Mouse (Mus musculus): ENCODE results near the gene Nedd9.
"Not testable (repeated sequence)": the region's sequence is repeated elsewhere in the genome, so short reads cannot be mapped to it uniquely, and the experiment has no call there.

Nedd9 gene

DNA sequence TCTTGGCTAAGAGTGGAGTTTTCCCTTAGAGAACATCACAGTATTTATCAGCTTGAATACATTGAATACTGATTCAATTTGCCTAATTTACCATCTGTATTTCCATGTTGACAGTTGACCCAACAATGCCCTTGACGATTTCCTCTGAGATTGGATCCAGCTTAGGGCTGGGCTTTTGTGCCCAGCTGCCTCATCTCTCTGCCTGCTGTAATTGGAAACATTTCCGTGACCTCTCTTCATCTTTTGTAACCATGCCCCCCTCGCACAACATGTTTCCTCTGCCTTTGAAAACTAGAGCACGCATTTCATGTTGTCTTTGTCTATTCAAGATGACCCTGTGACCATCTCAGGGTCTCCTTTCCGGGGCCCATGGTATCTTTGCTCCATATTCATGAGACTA lies 188.2 kb downstream of the Nedd9 start:
- DNase-seq (ENCODE audit: low spot score in 2 of 2), result no peak

DNA sequence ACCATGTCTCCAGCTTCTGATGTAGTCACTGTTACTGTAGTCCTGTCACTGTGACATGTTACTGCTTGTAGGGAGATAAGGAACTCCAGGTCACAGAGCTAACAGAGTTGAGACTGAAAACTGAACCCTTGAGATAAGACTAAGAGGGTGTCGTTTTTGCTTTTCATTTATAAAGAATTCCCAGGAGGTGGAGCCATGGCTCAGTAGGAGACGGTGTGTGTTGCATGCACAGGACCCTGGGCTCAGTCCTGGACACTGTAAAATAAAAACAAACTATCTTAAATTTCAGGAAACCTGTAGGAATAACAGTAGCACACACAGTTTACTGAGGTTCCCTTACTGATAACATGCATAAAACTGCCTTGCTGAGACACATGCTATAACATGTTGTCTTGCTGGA lies 188.6 kb downstream of the Nedd9 start:
- no peak for DNase-seq (ENCODE audit: low spot score in 2 of 2)

DNA sequence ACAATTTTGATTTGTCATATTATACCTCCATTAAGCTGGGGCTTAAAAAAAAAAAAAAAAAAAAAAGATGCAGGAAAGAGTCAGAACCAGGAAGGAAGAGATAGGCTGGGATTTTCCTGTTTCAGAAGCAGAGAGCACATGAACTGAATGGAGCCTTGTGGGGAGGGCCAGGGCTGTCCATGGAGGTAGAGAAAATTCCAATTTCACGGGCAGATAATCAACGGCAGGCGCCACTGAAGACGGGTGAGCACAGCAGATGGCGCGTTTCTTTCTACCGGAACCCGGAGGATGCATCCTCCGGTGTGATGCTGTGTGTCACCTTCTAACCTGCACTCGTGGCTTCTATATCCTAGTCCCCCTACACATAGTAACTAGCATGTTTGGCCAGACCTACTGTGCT lies 190.8 kb downstream of the Nedd9 start:
- no peak for DNase-seq (ENCODE audit: low spot score in 2 of 2)

DNA sequence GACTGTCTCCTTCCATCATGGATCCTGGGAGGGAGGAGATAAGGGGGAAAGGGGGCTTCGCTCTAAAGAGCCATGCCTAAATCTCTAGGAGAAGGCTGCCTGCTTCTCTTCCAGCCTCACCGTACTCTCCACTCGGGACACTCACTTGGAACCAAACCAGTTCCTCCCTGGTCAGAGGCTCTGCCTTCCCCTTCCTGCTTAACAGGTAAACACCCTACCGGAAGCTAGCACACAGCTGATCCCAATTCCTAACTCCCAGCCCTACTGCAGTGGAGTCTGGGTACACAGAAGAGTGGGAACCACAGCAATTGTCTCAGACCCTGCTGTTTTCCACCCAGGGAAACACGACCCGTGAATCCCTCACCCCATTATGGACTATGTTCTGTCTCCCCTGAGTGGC lies 191.3 kb downstream of the Nedd9 start:
- no peak for DNase-seq (ENCODE audit: low spot score in 2 of 2)

DNA sequence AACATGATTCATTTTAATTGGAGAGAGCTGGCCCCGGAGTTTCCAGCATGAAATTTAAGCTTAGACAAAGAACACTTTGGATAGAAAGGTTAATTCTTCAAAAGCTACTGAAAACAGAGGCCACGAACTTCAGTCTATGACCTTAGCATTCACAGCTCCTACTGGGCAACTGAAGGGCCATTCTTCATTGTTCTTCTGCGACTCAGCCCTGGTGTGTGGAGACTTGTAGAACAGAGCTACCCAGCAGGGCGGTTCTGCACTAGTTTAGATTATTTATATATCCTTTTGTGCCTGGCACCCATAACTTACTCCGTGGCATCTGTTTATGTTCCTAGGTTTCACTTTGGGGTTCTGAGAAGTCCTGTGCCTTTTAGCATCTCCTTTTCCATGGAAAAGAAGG lies 193.6 kb downstream of the Nedd9 start:
- no peak for DNase-seq (ENCODE audit: low spot score in 2 of 2)

DNA sequence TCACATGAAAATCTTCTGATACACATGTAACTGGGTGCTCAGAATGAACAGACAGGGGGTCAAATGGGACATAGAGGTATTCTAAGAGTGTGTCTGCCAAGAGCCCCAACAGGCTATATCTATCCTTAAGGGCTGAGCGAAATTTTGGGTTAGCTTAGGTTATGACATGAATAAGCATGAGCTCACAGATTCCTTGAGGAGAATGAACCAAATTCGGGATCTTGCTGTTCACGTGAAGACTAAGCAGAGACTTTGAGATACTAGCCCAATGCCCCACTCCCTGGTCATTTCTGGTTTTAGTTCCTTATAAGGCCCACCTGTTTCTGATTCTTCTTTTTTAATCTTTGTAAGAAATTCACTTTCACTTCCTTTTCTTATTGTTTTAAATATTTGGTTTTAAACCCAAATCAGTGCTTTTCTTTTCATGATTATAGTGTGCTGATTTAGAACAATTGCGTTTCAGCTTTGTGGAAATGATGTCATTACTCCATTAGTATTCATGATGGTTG lies 195.6 kb downstream of the Nedd9 start:
- no peak for DNase-seq (ENCODE audit: low spot score in 2 of 2)

DNA sequence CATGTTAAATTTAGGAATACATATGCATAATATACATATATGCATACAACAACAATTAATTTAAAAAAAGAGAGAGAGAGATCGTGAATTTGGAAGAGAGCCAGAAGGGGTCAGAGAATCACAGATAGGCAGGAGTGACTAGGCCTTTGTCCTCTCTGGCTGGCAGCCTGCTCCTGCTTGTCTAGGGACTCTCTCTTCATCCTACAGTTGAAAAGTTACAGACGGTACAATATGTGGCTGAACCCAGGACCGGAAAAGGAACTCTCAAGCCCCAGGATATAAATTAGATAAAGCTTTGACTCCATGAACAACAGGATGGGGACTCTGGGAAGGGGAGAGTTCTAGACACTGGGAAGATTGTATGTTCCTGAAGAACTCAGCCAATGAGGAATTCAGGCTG lies 200.9 kb downstream of the Nedd9 start:
- no peak for DNase-seq (ENCODE audit: low spot score in 2 of 2)

DNA sequence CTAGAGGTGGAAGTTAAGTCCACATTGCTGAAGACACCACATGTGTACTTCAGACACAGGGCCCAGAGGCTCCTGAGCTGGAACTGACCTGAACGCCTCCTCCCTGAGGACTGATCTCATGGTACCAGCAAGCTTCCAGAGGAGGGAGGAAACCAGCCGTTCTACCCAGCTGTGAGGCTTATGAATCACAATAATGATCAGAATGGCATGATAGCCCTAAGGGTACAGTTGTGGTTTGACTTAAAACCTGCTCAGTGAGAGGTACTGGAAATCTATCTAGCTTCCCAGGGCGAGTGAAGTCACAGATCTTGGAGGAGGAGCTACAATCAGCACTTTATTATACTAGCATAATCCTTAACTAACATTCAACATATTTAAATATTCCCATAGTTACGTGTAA lies 201.7 kb downstream of the Nedd9 start:
- no peak for DNase-seq (ENCODE audit: low spot score in 2 of 2)

DNA sequence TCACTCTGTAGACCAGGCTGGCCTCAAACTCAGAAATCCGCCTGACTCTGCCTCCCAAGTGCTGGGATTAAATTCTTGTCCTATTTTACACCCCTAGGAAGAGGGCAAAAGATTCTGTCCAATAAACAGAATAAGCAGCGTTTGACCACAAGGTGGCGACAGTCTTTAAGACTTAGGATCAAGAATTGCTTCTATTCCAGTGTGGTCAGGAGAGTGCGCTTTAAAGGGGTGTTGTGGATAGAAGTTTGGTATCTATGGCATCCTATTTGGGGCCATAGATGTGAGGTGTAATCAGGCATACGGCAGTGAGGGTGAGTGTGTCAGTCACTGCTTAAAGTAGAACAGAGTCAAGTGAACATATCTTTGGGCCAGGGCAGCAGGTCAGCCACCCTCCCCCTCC lies 203.9 kb downstream of the Nedd9 start:
- peak; percentile 19 to 44 for DNase-seq (ENCODE audit: low spot score in 2 of 2)

DNA sequence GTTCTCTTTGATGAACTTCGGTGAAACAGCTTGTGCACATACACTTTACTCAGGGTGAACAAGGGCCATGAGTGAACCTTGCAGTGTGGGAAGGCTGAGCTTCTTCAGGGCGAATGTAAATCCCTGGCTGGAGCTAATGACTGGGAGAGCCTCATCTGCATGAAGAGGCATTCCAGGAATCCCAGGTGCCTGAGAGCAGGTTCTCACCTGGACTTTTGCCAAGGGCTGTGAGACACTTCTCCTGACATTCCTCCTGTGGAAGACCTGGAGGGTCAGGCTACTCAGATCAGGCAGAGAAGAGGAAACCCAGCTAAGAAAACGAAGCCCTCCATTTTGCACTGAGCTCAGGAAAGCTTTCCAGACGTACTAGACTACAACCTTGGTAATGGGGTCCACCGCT lies 206.5 kb downstream of the Nedd9 start:
- DNase-seq (ENCODE audit: low spot score in 2 of 2), result no peak

DNA sequence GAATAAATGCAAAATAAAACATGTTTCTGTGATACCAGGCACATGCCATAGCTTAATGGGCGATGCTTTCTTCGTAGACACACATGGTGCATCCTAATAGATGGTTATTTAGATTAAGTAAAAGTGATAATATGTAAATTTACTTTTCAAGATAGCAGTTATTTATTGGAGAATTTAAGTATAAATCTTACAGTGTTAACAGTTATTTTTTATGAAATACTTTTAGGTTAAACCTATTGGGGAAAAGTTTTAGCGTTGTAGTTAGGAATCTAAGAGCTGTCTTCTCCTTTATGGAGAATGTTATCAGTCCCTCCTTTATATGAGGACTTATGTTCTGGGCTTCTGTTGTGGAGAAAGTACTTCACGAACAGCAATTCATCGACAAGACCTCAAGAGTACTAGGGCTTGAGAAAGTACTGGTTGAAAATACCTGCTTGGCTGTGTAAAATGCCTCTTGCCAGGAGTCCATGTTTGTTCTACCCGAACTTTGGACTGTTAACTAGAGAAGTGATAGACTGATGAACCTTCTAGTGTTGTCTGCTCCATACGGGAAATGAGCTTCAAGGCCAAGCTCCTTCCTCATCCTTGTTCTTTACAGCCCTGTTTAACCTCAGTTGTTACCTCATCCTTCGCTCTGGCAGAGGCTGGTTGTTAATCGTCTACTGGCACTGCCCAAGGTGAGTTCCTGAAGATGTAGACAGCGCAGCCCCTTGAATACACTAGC lies 213.1 kb downstream of the Nedd9 start, which contains the start of gene Gm17364:
TSS of gene Gm17364 (minus strand) at position 51 of the 724 bp plus-strand sequence.
- no peak for DNase-seq (ENCODE audit: low spot score in 2 of 2)

DNA sequence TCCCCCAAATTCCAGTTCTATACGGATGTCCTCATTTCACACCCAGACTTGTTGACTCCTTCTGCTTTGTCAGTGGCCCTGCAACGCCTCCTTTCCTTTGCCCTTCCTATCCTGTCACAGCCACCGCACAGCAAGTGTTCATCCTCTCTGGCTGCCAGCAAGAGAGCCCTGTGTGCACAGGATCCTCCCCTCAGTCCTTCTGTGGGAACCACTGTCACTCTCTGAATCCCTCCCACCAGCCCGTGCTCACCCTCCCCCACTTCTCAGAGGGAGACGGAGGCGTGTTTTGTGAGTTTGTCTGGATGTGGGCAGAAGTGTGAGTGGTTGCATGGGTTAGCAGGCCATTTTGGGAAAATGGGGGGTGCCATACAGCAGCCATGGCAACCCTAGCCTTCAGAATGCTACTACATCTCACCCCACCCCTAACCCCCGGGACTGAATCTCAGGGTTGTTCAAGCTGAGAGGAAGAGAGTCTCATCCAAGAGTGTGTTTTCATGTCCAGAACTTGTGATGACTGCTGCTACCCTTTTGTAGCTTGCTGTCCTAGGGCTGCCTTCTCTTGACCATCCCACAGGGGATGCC lies 219.2 kb downstream of the Nedd9 start:
- peak in 1 of 2 experiments; percentile 32 for DNase-seq (ENCODE audit: low spot score in 2 of 2)

DNA sequence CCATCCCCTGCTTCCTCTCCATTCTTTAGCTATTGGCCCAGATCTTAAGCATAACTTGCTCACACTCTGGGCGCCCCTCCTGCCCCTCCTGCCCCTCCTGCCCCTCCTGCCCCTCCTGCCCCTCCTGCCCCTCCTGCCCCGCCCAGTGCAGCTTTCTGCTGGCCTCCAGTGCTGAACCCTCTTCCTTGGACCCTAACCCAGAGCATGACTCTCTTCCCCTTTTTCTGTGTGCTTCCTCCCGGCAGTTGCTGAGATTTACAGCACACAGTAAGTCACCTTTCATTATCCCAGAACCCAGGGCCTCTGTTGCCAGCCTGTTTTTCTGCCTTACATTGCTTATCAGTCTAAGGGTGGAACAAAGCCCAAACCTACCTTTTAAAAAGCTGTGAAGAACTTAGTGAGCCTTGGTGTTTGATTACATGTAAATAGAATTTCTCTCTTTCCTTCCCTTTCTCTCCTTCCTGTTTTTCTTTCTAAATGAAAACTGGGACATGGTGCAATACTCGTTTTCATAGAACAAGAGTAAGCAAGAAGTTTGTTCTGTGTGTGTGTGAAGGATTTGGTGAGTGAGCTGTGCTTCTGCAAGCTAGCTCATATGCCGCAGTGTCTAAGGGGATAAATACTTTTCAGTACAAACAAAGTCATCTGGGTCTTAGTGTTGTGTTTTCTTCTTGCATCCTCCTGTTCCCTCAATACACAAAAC lies 223.7 kb downstream of the Nedd9 start:
- no peak for DNase-seq (ENCODE audit: low spot score in 2 of 2)

DNA sequence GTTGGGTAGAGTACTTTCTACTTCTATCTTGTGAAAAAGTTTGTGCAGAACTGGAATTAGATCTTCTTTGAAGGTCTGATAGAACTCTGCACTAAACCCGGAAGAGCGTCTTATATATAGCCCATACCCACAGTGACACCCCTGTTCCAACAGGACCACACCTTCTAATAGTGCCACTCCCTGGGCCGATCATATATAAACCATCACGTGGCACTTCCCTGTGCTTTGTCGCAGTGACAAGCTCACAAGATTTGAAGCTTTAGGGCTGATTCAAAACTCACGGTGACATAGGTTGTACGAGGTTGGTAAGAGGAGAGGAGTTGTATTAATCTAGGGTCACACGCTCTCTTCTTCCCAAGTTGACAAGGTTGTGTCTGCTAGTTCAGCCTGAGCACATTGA lies 225.5 kb downstream of the Nedd9 start:
- not testable (repeated sequence) for DNase-seq (ENCODE audit: low spot score in 2 of 2)

Data from frontal cortex, postnatal 10 days (tissue).